Mouse (Mus musculus): Measurements from ENCODE around the gene Ykt6.
A peak's percentile ranks its signal among the peaks of the same experiment; 100 is the strongest.
"Not testable (repeated sequence)": the region's sequence is repeated elsewhere in the genome, so short reads cannot be mapped to it uniquely, and the experiment has no call there.

Gene Ykt6

DNA sequence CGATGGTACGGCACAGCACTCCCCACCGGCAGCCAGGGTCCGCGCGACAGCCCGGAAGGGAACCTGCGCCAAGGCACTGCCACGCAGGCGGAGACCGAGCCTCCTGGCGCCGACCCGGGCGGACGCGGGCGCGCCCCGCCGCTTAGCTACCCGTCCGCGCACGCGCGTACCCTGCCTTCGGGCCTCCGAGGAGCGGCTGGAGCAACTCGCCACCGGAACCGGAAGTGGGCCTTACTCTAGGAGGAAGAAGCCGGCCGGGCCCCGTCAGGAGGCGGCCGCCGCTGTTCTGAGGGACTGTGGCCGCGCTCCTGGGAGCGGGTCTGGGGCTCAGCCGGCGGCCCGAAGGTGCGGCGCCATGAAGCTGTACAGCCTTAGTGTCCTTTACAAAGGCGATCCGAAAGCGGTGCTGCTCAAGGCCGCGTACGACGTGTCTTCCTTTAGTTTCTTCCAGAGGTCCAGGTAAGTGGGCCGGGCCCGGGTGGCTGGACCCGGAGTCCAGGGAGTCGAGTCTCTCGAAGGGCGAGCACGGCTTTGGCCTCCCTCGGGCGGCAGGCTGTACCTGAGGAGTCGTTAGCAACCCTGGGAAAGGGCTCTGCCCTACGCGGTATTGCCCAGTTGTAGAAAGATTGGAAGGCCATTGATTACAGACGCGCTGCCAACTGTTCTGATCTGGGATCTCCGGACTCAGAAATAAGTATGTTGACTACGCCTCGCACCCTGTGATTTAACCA, at the start of gene Ykt6:
TSS of gene Ykt6 (plus strand) at position 148 of the 731 bp plus-strand sequence.
- peak; percentile 90 for DNase-seq (ENCODE audit: low spot score in 2 of 2)

DNA sequence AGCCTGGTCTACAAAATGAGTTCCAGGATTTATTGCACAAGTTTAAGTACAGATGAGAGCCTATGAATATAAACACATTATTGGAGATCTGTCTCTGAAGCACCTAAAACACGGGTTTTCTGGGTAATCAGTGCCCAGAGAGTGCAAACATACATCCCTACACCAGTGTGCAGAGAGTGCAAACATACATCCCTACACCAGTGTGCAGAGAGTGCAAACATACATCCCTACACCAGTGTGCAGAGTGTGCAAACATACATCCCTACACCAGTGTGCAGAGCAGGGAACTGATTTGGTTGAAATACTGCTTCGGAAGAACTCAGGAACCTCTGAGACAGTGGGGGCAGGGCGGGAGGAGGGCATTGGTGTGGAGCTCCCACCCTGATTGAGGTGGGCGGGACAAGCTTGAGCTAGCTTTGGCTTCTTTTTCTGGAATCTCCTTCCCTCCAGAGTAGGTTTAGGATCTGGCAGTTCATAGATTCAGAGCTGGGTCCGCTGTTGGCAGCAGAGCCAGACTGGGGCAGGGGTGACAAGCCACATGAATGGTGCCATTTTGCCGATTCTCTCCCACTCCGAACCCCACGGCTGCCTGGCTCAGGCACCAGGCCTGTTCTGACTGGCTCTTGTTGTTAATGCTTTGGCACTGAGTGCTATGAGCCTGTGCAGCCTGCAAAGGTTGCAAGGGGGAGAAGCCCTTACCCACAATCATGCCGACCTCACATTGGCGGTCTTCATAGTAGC, 49.5 kb upstream of the Ykt6 start:
- DNase-seq (ENCODE audit: low spot score in 2 of 2): no peak

DNA sequence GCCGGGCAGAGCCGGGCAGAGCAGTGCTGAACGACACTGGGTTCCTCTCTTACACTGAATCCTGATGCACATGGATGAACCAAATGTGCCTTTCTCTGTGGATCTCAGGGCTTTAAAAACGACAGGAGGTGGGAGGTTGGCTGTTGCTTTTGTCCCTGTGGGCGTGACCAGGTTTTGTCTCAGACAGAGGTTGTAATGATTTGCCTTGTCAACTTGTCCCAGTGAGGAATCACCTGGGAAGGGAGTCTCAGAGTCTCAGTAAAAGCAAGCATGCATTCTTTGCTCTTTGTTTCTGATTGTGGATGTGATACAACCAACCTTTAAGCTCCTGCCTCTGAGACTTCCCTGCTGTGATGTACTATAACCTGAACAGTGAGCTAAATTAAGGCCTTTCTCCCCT, 48.4 kb upstream of the Ykt6 start:
- DNase-seq (ENCODE audit: low spot score in 2 of 2): no peak

DNA sequence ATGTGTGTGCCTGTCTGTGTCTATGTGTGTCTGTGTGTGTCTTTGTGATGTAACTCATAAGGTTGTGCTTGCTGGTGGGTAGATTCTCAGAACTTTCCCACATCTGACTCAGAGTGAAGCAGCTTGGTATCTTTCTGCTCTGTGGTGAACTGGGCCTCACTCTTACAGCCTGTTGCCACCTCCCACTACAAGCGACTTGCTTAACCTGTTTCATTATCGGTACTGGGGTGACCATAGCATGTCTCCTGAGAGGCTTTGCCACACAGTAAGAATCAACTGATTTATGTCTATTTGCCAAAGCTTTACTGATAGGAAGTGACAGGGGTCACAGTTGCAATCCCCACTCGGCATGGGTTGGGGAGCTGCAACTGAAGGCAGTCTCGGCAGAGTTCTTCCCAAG, 46.9 kb upstream of the Ykt6 start:
- DNase-seq (ENCODE audit: low spot score in 2 of 2): no peak

DNA sequence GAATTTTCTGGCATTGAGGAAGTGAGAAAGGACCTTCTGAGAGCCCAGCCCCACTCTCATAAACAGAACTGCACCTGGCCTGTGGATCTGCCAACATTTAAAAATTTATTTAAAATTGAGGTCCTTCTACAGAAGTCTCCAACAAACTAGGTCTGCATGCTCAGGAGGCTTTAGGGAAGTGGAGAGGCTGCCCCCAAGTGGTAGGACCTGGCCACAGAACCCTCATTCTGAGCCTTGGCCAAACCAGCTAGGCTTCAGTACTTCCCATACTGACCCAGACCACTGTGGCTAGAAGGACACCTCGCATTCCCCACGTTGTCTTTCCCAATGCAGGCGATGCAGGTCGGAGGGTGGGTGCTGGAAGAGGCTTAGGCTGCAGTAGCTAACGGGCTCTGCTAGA, 42.9 kb upstream of the Ykt6 start:
- DNase-seq (ENCODE audit: low spot score in 2 of 2): peak in 1 of 2 experiments; percentile 35

DNA sequence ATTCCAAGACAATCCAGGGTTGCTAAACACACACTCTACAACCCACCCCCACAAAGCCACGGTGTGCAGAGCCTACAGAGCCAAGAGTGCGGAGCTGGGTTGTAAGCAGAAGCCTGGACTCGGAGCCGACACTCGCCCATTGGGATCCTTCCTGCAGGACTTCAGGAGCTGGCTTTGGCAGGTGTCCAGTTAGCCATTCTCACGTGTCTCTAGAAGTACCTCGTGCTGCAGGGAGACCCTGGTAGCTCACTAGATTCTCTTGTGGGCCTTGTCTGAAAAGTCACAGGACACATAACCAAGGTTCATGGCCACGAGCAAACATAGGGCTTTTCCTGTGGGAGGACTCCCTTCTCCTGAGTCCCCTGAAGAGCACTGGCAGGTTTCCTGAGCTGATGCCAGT, 42.2 kb upstream of the Ykt6 start:
- no peak for DNase-seq (ENCODE audit: low spot score in 2 of 2)

DNA sequence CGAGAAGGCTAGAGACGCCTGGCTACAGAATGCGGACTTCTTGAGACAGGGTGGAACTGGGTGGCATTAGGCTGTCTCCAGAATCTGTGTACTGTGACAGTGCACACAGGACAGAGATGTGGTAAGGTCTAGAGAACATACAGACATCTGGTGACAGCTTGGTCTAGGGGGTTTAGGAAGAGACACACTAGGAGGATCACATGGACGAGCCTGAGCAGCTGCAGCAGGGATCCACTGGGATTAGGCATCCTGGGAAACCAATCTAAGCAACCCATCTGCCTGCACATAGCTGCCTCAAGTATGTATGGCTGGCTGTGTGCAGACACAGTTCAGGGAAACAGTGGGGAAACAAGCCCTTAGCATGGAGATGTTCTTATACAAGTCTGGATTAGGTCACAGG, 41.6 kb upstream of the Ykt6 start:
- DNase-seq (ENCODE audit: low spot score in 2 of 2): no peak

DNA sequence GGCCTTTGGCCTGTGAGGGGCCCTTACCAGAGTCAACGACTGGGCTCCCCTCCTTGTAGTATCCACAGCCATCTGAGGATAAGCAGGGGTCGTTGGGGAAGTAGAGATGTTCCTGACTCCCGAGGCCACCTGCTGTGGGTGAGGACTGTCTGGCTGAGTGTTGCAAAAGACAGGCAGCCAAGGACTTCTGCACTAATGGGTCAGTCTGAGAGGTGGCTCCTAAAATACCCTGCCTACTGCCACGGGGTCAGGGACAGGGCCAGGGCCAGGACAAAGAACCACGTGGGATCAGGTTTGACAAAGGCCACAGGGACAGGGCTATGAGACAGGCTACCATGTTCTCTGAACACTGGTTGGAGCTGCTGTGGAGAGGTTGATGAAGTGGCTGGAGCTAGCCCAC, 40.6 kb upstream of the Ykt6 start:
- no peak for DNase-seq (ENCODE audit: low spot score in 2 of 2)

DNA sequence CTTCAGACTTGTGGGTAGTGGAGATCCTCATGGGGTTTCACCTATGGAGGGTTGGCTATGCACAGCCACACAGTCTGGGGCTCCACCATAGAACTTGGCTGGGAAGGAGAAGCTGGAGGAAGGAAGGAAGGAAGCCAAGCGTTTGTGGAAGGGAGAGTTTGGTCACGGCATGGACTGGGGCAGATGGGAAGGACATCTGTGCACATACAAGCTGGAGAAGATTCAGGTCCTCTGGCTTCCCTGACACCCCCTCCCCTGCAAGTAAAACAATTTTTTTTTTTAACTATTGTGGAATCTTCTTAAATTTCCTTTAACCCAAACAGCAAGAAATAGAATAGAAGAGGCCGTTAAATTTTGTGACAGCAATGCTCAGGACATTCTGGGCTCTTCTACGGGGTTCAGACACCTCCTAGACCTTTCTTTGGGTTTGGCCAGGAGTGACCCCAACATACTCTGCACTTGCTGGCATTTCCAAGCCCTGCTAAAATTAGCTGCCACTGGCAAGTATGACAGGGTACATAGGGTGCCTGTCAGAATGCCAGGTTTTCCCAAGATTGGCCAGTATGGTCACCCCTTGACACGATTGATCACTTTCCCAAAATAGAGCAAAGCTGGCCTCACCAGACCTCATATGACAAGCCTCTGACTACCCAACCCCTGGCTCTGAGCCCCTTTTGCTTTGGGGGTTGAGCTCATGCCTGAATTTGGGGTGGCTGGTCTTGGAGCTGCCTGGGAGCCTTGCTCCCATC, 39.9 kb upstream of the Ykt6 start:
- DNase-seq (ENCODE audit: low spot score in 2 of 2): no peak

DNA sequence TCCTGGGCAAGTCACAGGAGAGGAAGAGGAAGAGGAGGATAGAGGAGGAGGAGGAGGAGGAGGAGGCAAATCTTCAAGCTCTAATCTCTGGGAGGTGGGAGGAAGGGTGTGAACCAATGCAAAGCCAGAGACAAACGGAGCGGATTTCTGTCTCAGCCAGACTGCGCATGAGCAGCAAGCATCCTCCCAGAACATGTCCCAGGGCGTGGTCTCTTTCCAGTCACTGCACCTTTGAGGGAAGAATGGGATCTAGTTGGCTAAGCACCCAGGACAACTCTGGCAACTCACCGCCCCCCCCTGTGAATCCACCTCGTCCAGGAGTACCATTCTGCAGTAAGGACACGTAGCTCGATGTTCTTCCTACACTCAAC, 39.3 kb upstream of the Ykt6 start:
- no peak for DNase-seq (ENCODE audit: low spot score in 2 of 2)

DNA sequence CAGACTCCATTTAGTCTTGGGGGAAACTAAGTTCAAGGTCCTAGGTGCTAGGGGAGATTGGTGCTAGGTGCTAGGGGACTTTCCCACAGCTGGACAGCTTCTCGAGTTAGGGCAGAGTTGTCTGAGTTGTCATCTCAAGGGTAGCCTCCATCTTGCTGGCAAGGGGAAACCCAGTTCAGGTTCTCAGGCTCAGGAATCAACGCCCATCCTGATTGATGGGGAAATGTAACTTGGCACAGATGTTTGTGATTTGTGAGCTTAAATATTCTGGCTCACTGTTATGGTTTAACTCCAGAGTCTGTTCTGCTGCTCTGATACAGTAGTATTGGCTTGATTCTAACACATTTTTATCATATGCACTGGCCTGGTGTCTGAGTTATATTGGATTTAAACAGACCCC, 37.4 kb upstream of the Ykt6 start:
- DNase-seq (ENCODE audit: low spot score in 2 of 2): no peak

DNA sequence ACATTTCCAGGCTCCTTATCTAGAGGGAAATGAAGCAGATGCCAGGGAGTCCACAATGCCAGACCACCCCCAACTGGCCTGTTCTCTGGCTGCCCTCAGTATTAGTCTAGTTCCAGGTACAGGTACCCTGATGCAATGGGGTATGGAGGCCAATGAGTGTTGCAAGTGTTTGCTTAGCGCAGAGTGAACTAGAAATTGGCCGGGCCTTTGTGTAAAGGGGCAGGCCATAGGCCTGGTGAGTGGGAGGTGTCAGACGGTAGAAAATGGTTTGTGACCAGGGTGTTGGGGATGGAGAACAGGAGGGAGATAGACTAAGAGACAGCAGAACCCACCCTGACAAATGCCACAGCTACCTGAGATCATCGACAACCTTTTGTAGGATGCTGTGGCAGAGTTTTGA, 35.9 kb upstream of the Ykt6 start:
- DNase-seq (ENCODE audit: low spot score in 2 of 2): no peak

DNA sequence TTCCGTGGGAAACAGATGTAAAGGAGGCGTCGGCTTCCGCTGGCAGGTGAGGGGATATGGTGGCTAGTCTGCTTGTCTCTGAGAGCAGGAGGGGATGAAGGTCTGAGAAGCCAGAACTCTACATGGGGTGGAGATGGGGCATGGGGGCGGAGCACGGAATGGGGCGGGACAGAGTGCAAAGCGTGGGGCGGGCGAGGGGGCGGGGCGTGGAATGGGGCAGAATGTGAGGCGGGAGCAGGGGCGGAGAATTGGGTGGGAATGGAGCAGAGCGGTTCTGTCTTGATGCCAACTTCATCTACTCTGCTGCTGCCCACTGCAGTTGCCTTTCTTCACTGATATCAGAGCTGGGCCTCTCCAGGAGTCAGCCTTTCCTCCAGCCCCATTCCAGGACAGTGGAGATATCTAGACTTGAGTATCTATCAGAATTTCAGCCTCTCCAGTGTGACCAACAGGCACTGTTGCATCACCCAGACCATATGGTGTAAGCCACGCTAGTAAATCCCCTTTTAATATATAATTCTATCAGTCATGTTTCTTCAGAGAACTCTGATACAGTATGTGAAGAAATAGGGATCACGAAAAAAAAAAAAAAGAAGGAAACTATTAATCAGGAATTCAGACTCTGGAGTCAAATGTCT, 35.1 kb upstream of the Ykt6 start:
- no peak for DNase-seq (ENCODE audit: low spot score in 2 of 2)

DNA sequence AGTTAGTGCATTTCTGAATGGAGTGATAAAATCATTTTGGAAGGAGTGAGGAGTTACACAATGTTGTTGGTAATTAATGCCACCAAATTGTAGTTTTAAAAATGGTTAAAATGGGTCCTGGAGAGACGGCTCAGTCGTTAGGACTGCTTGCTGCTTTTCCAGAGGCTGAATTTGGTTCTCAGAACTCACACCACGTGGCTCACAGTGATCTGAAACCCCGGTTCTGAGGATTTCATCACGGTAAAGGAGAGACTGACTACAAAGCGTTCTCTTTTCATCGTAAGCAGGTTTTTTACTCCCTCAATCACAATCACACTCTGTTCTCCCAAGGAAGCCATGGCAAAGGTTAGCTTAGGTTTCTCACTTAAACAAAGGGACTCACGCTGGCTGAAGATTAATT, 30.8 kb upstream of the Ykt6 start:
- DNase-seq (ENCODE audit: low spot score in 2 of 2): no peak

DNA sequence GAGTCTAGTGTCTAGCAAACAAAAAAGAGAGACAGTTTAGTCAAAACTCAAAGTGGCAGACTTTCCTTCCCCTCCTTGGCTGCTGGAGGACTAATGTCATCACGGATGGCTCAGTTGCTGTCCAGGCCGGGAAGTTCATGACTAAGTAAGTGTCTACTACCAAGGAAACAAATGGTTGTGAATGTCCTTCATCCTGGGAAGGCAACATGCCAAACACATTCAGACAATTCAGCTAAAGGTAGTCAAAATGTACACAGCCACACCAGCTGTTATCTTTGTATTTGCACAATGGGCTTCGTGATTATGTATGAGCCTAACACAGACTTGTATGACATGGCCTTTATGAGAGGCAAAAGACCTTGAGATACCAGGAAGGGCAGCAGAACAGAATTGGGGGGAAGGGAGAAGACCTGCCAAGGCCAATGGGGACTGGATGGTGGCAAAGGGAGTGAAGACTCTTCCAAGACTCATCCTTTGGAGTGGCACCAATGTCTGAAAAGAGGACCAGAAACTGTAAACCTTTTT, 28.7 kb upstream of the Ykt6 start:
- no peak for DNase-seq (ENCODE audit: low spot score in 2 of 2)

DNA sequence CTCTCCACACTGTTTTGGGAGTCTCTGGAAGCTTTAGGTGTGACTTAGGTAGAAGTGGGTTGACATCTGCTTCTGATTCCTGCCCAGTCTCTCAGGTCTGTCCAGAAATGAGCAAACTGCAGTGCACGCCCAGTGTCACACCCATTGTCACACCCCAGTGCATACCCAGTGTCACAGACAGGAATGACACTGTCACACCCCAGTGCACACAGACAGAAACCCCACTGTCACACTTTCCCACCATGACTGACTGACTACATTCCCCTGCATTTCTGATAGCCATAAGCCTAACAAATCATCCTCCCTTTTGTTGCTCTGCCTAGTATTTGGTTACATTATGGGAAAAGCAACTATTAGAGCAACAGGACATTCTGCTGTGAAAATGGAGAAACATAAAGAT, 24.9 kb upstream of the Ykt6 start:
- no peak for DNase-seq (ENCODE audit: low spot score in 2 of 2)

DNA sequence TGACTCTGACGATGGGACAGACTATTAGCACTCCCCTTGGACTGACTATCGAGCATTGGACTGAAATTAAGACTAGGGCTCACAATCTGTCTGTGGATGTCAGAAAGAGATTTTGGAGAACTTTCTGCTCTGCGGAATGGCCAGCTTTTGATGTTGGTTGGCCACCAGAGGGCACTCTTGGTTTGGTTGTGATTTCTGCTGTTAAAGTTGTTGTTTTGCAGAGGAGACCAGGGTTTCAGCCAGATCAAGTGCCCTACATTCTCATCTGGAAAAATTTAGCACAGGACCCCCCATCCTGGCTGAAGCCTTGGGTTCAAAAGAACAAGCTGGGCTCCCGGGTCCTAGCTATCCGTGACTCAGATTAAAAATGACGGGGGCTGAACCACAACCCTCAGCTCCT, 23.5 kb upstream of the Ykt6 start:
- not testable (repeated sequence) for DNase-seq (ENCODE audit: low spot score in 2 of 2)

DNA sequence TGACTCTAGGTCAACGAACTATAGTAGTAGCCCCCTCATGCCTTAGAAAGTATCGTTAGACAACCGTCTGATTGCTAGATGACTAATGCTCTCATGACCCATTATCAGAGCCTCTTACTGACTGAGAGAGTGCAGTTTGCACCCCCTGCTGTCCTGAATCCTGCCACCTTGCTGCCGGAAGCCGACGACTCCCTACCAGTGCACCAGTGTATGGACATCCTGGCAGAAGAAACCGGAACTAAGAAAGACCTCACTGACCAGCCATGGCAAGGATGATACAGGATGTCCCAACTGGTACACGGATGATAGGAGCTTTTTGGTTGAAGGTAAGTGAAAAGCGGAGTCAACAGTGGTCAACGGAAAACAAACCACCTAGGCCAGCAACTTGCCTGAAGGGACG, 21.0 kb upstream of the Ykt6 start:
- not testable (repeated sequence) for DNase-seq (ENCODE audit: low spot score in 2 of 2)

DNA sequence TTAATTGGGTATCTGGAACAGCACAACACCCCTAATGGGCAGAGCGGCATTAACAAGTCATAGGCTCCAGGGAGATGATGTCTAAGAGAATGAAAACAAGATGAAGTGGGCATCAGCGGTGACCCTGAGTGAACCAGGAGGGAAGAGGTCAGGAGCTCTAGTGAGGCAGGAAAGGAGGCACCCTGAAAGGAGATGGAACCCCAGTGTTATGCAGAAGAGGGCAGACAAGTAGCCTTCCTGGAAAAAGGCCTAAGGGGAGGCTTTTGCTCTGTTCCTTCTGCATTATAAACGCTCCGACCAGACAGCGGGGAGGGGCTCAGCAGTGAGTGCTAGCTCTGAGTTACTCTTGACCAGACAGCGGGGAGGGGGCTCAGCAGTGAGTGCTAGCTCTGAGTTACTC, 12.5 kb upstream of the Ykt6 start:
- no peak for DNase-seq (ENCODE audit: low spot score in 2 of 2)

DNA sequence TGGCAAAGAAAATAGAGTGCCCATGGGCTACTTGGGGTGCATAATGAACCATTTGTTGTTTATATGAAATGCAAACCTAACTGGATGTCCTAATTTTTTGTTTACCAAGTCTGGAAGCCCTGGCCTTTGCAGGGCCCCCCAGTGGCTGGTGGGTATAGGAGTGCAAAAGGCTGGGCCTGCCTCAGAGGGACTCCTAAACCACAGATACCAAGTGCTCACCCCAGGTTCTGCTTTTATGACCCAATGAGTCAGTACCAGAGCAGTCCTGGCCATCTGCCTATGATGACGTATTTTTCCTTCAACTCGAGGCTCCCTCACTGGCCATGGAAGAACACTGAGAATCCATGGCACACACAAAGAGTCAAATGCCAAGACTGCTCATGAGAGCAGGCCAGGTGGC, 10.4 kb upstream of the Ykt6 start:
- DNase-seq (ENCODE audit: low spot score in 2 of 2): no peak

DNA sequence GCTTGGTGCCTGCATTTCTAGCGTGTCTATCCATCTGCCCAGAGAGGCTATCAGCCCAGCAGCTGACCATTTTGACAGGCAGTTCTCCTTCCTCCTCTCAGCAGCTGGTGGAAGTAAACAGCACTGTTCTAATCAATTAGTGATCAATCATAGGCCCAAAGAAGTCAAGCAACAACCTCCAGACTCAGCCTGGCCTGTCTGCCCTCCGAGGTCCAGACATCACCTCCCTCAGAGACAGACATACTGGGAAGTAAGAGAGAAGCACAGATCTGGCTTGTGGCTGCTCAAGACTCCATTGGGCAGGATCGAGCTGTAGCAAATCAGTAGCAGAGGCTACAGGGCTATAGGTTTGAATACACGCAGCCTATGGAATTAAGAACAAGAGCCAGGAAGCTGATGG, 7.7 kb upstream of the Ykt6 start:
- no peak for DNase-seq (ENCODE audit: low spot score in 2 of 2)

DNA sequence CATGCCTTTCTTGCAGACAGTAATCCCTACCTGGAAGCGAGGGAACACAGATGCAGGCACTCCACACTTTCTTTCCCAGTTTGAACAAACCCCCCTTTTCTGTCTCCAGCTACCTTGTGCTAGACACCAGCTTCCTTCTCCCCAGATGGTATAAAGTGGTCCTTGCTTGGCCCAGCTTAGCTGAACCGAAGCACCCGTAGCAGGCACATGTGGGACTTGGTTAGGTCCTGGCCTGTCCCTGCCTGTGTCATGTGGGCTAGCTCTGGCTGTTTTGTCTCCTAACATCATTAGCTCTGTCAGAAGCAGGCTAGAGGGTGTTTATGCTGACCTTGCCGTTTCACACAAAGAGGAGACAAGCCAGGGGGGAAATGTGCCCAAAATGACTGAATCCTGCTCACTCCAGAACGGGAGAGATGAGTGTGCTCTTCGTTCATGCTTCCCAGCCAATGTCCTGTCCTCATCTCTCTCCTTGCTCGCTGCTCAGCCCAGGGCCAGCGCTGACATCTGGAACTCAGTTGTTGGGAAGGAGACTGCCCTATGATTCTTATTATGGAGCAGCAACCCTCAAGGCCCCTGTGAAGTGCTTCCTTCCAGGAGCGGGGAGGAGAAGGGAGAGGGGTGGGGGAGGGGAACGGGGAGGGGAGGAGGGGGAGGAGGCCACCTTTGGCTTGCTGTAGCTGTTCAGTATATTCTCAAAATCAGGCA, 6.8 kb upstream of the Ykt6 start:
- DNase-seq (ENCODE audit: low spot score in 2 of 2): no peak
